Mouse (Mus musculus): Measurements from ENCODE around the gene Myom3. TPM values are rescaled to one million over a fixed set of nuclear protein-coding genes. Genes with fewer than 3 reads are reported as not detected.

Myom3 gene
- polyA plus RNA-seq, 1 experiment from 2014 or later: not detected

GRCm38 (mm10) chr4:135850411-135851095 lies 91.0 kb downstream of the Myom3 start:
- H3K4me1 ChIP-seq (replicated peaks; ENCODE audit: control insufficient read depth, insufficient read depth, low read length): peaks cover 4% of the 10 kb centered on the region
- H3K9ac ChIP-seq (ENCODE audit: low read length): peak overlapping the region; percentile 23; the same call in 1 of the 2 replicates
- no peaks in the 10 kb centered on the region for H3K9me3 ChIP-seq (ENCODE audit: control insufficient read depth, low read length)
- DNase-seq (ENCODE audit: low spot score) (no peak), ATAC-seq (replicated peaks; ENCODE audit: low FRiP score) (no peak)
- no peaks in the 10 kb centered on the region for H3K27me3 ChIP-seq (ENCODE audit: control insufficient read depth, insufficient read depth, low read length)
- H3K4me3 ChIP-seq (ENCODE audit: low read depth, low read length): no peak overlapping the region
- H3K27ac ChIP-seq (ENCODE audit: low read depth, low read length): 0 out of 2 replicates have a peak overlapping the region, but pooled peaks have one; percentile 7
- no peaks in the 10 kb centered on the region for H3K36me3 ChIP-seq (ENCODE audit: control insufficient read depth, insufficient read depth, low read length)
- WGBS: 40% methylated on average over 13 of the region's 13 CpGs
- no peak overlapping the region for H3K4me2 ChIP-seq (ENCODE audit: low read depth, low read length, severe bottlenecking)

GRCm38 (mm10) chr4:135851942-135852341 lies 92.4 kb downstream of the Myom3 start:
- H3K27me3 ChIP-seq (ENCODE audit: control insufficient read depth, insufficient read depth, low read length): no peaks in the 10 kb centered on the region
- no peaks in the 10 kb centered on the region for H3K9me3 ChIP-seq (ENCODE audit: control insufficient read depth, low read length)
- H3K27ac ChIP-seq (ENCODE audit: low read depth, low read length): no peak overlapping the region
- DNase-seq (ENCODE audit: low spot score): no peak
- no peaks in the 10 kb centered on the region for H3K36me3 ChIP-seq (ENCODE audit: control insufficient read depth, insufficient read depth, low read length)
- no peak overlapping the region for H3K9ac ChIP-seq (ENCODE audit: low read length)
- H3K4me1 ChIP-seq (replicated peaks; ENCODE audit: control insufficient read depth, insufficient read depth, low read length): peaks cover 4% of the 10 kb centered on the region
- no peak overlapping the region for H3K4me3 ChIP-seq (ENCODE audit: low read depth, low read length)
- ATAC-seq (replicated peaks; ENCODE audit: low FRiP score): no peak
- no peak overlapping the region for H3K4me2 ChIP-seq (ENCODE audit: low read depth, low read length, severe bottlenecking)
- 82% methylated on average over 9 of the region's 9 CpGs for WGBS

DNA sequence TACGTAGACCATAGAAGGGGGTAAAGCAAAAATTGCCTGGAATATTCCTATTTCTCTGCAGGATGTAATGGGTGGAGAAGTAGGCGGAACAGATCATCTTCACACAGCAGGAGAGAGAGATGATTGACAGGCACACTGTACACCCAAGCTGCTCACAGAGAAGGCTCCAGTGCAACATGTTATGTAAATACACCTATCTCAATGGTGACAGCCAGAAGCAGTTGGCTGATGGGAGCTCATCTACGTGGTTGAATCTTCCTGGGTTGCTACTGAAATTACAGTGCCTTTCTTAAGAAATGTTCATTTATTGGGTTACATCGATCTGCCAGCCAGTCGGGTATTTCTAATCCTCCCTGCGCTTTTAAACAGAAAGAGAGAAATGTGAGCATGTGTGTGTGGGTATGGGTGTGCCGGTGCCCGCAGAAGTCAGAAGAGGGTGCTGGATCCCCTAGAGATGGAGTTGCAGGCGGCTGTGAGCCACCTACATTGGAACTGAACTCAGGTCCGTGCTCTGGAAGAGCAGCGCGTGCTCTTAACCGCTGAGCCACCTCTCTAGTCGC lies 94.6 kb downstream of the Myom3 start:
- no peak overlapping the region for H3K4me3 ChIP-seq (ENCODE audit: low read depth, low read length)
- WGBS: 95% methylated on average over 14 of the region's 14 CpGs
- H3K4me1 ChIP-seq (replicated peaks; ENCODE audit: control insufficient read depth, insufficient read depth, low read length): peaks cover 7% of the 10 kb centered on the region
- H3K27me3 ChIP-seq (ENCODE audit: control insufficient read depth, insufficient read depth, low read length): no peaks in the 10 kb centered on the region
- H3K9ac ChIP-seq (ENCODE audit: low read length): peak overlapping the region; percentile 13; the same call in 1 of the 2 replicates
- no peaks in the 10 kb centered on the region for H3K9me3 ChIP-seq (ENCODE audit: control insufficient read depth, low read length)
- no peak overlapping the region for H3K27ac ChIP-seq (ENCODE audit: low read depth, low read length)
- no peaks in the 10 kb centered on the region for H3K36me3 ChIP-seq (ENCODE audit: control insufficient read depth, insufficient read depth, low read length)
- ATAC-seq (replicated peaks; ENCODE audit: low FRiP score) (no peak), DNase-seq (ENCODE audit: low spot score) (no peak)
- no peak overlapping the region for H3K4me2 ChIP-seq (ENCODE audit: low read depth, low read length, severe bottlenecking)

GRCm38 (mm10) chr4:135854630-135855029 lies 95.1 kb downstream of the Myom3 start:
- ATAC-seq (replicated peaks; ENCODE audit: low FRiP score) (no peak), DNase-seq (ENCODE audit: low spot score) (no peak)
- WGBS: 73% methylated on average over 11 of the region's 11 CpGs
- no peaks in the 10 kb centered on the region; the same call in 1 of the 2 replicates for H3K36me3 ChIP-seq (ENCODE audit: control insufficient read depth, insufficient read depth, low read length)
- H3K27me3 ChIP-seq (ENCODE audit: control insufficient read depth, insufficient read depth, low read length): no peaks in the 10 kb centered on the region
- no peaks in the 10 kb centered on the region for H3K9me3 ChIP-seq (ENCODE audit: control insufficient read depth, low read length)
- peaks cover 8% of the 10 kb centered on the region for H3K4me1 ChIP-seq (replicated peaks; ENCODE audit: control insufficient read depth, insufficient read depth, low read length)
- no peak overlapping the region for H3K4me3 ChIP-seq (ENCODE audit: low read depth, low read length)
- peak overlapping the region; percentile 97 for H3K27ac ChIP-seq (ENCODE audit: low read depth, low read length)
- H3K4me2 ChIP-seq (ENCODE audit: low read depth, low read length, severe bottlenecking): peak overlapping the region; percentile 89; the same call in 1 of the 2 replicates
- H3K9ac ChIP-seq (ENCODE audit: low read length): peak overlapping the region; percentile 99; the same call in 1 of the 2 replicates

DNA sequence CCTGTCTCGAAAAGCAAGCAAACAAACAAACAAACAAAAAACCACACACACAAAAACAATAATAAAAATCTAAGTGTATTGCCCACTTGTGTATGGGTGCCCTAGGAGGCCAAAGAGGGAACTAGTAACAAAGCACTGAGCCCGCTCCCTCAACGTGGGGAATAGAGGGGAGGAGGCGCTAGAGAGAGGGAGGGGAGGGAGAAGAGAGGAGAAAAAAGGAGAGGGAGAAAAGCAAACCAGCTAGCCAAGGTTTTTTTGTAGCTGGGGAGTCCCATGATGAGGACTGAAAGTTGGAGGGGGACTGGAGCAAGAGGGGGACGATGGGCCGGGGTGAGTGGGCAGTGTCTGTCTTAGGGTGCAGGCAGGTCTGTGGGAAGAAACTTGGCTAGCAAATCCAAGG lies 95.6 kb downstream of the Myom3 start:
- H3K4me1 ChIP-seq (replicated peaks; ENCODE audit: control insufficient read depth, insufficient read depth, low read length): peaks cover 11% of the 10 kb centered on the region
- H3K9me3 ChIP-seq (ENCODE audit: control insufficient read depth, low read length): no peaks in the 10 kb centered on the region
- ATAC-seq (replicated peaks; ENCODE audit: low FRiP score) (peak; percentile 21), DNase-seq (ENCODE audit: low spot score) (no peak)
- peak overlapping the region; percentile 89 for H3K4me2 ChIP-seq (ENCODE audit: low read depth, low read length, severe bottlenecking)
- peak overlapping the region; percentile 99 for H3K9ac ChIP-seq (ENCODE audit: low read length)
- peak overlapping the region; percentile 71 for H3K4me3 ChIP-seq (ENCODE audit: low read depth, low read length)
- H3K27me3 ChIP-seq (ENCODE audit: control insufficient read depth, insufficient read depth, low read length): no peaks in the 10 kb centered on the region
- peak overlapping the region; percentile 97 for H3K27ac ChIP-seq (ENCODE audit: low read depth, low read length)
- H3K36me3 ChIP-seq (ENCODE audit: control insufficient read depth, insufficient read depth, low read length): no peaks in the 10 kb centered on the region; the same call in 1 of the 2 replicates
- WGBS: 13% methylated on average over 6 of the region's 6 CpGs

DNA sequence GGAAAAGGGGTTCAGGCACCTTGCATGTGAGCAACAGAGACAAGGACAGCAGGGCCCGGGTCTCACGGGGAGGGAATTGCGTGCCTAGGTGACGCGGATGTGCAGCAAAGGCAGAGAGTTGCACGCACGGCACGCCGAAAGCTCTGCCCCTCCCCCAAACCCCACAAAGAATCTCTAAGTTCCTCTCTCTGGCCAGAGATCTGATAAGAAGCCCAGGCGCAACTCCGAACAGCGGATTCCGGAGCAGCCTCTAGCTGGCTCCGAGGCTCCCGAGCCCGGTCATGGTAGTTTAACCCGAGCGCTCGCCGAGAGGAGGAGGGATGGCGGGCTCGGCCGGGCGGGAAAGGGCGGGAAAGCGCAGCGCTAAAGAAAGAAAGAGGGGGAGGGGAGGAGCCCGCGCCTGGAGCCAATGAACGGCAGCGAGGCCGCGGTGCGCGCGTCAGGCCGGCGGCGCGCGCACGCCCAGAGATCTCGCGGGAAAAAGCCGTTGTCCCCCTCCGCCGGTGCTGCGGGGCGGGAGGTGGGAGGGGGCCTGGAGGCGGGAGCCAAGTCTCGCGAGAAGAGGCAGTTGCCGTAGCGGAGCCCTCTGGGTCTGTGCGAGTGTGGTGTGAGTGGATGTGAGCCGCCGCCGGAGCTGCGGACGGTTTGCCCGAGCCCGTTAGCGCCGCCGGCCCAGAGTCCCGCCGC lies 96.2 kb downstream of the Myom3 start, which contains the start of gene Srsf10:
TSS of gene Srsf10 (plus strand) at position 212 of the 687 bp plus-strand sequence.
- no peaks in the 10 kb centered on the region for H3K27me3 ChIP-seq (ENCODE audit: control insufficient read depth, insufficient read depth, low read length)
- WGBS: under 1% methylated on average over 50 of the region's 67 CpGs
- DNase-seq (ENCODE audit: low spot score): peak; percentile 100
- peak within 1 kb of the TSS; percentile 89 for H3K4me2 ChIP-seq (ENCODE audit: low read depth, low read length, severe bottlenecking)
- peak; percentile 96 for ATAC-seq (replicated peaks; ENCODE audit: low FRiP score)
- peak within 1 kb of the TSS; percentile 71 for H3K4me3 ChIP-seq (ENCODE audit: low read depth, low read length)
- peak within 1 kb of the TSS; percentile 99 for H3K9ac ChIP-seq (ENCODE audit: low read length)
- H3K36me3 ChIP-seq (ENCODE audit: control insufficient read depth, insufficient read depth, low read length): no peaks in the 10 kb centered on the region; the same call in 1 of the 2 replicates
- no peaks in the 10 kb centered on the region for H3K9me3 ChIP-seq (ENCODE audit: control insufficient read depth, low read length)
- H3K4me1 ChIP-seq (replicated peaks; ENCODE audit: control insufficient read depth, insufficient read depth, low read length): peaks cover 11% of the 10 kb centered on the region
- H3K27ac ChIP-seq (ENCODE audit: low read depth, low read length): peak within 1 kb of the TSS; percentile 97

DNA sequence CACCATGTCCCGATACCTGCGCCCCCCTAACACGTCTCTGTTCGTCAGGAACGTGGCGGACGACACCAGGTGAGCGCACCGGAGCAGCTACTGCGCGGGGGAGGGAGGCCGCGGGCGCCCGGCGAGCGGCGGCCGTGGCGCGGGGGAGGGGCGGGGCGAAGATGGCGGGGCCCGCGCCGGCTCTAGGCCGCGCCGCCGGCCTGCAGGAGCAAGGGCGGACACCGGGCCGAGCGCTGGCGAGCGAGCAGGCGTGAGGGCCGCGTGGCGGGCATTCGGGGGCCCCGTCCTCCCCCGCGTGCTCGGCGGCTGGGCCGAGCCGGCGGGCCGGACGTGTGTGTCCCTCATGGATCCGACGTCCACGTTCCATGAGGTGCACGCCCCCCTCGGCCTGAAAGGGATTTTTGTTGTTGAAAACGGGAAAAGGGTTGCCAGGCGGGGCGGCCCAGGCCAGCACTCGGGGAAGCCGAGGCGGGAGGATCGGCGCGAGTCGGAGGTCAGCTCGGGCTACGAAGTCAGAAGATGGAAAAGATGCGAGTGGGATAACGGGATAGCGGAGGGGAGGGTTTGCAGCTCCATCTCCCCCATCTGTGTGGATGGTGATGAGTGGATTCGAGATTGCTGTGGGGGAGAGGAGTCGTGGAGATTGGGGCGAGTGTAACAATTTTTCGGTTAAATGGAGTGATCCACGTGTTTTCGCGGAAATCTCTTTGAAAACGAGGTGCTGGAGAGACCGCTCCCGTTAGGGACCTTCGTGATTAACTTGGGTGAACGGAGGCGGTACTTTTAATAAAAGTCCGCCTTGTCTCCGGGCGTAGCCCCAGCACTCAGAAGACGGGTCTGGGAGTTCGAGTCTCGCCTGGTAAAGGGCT lies 96.9 kb downstream of the Myom3 start:
- peak; percentile 87 for DNase-seq (ENCODE audit: low spot score)
- Histone ChIP-seq H3K4me2 (ENCODE audit: low read depth, low read length, severe bottlenecking) (peak overlapping the region; percentile 79), H3K27me3 (ENCODE audit: control insufficient read depth, insufficient read depth, low read length) (no peaks in the 10 kb centered on the region), H3K36me3 (ENCODE audit: control insufficient read depth, insufficient read depth, low read length) (no peaks in the 10 kb centered on the region; the same call in 1 of the 2 replicates), H3K4me3 (ENCODE audit: low read depth, low read length) (peak overlapping the region; percentile 71), H3K9me3 (ENCODE audit: control insufficient read depth, low read length) (no peaks in the 10 kb centered on the region), H3K27ac (ENCODE audit: low read depth, low read length) (peak overlapping the region; percentile 97), H3K4me1 (replicated peaks; ENCODE audit: control insufficient read depth, insufficient read depth, low read length) (peaks cover 9% of the 10 kb centered on the region; the same call in 1 of the 2 replicates), H3K9ac (ENCODE audit: low read length) (peak overlapping the region; percentile 80)
- ATAC-seq (replicated peaks; ENCODE audit: low FRiP score): peak; percentile 71
- under 1% methylated on average over 82 of the region's 91 CpGs for WGBS

Data from forebrain, embryonic 11.5 days (tissue).